Mouse (Mus musculus) liver, adult 2 months (tissue): ENCODE measurements around the gene Prr22.

Source experiments
- CTCF ChIP-seq: fragments of 200-500 bp; IDR thresholded peaks from 2 replicates; pipeline ENCODE4 v1.5.1; 2011; ENCODE audit warnings: low read depth, low read length, control low read depth
- POLR2A ChIP-seq: fragments of 200-500 bp; IDR thresholded peaks from 2 replicates; pipeline ENCODE4 v1.6.1; 2011; ENCODE audit warnings: low read length, control low read depth; ENCODE audit not compliant: insufficient read depth; ENCODE audit errors: extremely low read depth

- TF ChIP-seq CTCF (no peak), POLR2A (no peak)
Measured at GRCm38 (mm10) chr17:56805784-56806183, 35.7 kb downstream of the Prr22 start.
